Mouse (Mus musculus) olfactory bulb, adult 2 months (tissue): ENCODE data around the gene Vta1.

Experiments
- CTCF ChIP-seq: fragments of 200-500 bp; IDR thresholded peaks from 2 replicates; pipeline ENCODE4 v1.5.1; 2012; ENCODE audit warnings: low read depth, mild to moderate bottlenecking, low read length, moderate library complexity; ENCODE audit not compliant: insufficient read depth
- POLR2A ChIP-seq: fragments of 200-500 bp; IDR thresholded peaks from 2 replicates; pipeline ENCODE4 v1.6.1; 2012; ENCODE audit warnings: mild to moderate bottlenecking, low read depth, low read length, moderate library complexity; ENCODE audit not compliant: insufficient read depth

GRCm38 (mm10) chr10:14685663-14686062 is 19.7 kb downstream of the Vta1 start:
- TF ChIP-seq CTCF (no peak), POLR2A (no peak)
